Mouse (Mus musculus): ENCODE measurements around the gene Ackr1.

Gene Ackr1

DNA sequence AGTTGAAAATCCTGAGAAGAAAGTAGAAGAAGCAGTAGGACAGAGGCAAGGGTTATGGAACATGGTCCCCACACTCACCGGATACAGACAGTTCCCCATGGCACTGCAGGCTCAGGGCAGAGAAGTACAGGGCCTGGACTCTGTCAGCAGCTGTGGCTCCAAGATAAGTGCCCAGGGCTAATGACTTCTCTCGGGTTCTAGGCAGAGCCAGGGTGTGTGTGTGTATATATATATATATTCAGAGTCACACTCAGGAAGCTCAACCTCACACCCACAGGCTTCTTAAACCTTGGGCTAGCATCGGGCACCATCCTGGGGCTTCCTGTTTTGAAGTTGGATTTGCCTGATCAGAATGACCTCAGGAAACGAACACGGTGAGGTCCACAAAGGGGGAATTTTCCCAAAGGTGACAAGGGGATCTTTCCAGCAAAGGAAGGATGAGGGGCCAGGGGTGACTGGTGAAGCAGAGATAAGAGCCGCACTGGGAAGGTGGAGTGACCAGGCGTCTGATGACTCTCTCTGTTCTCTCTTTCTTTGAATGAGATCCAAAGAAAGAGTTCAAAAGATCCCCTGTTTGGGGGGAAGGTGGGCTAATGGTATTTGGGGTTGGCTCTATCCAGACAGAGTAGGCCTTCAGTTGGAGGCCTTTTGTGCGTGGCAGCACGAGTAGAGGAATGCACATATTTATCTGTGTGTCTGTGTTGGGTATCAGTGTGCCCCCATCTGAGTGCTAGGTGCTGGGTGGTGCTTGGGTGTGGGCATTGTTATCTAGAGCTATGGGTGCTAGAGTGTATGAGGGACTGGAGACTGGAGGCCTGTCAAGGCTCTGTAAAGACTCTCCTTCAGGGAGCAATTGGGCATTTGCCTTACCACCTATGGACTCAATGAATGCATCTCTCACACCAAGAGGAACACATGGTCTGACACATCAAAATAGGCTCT, at the start of gene Ackr1:
Ackr1 (minus strand) TSS at position 439 of the 942 bp plus-strand sequence.
- DNase-seq (ENCODE audit: low read depth, low spot score): no peak

GRCm38 (mm10) chr1:173381436-173381835, 47.9 kb upstream of the Ackr1 start:
- DNase-seq (ENCODE audit: low read depth, low spot score): no peak

- DNase-seq (ENCODE audit: low read depth, low spot score): peak; percentile 46
These were observed 44.0 kb upstream of the Ackr1 start for GRCm38 (mm10) chr1:173377380-173378112.

GRCm38 (mm10) chr1:173374020-173374419, 40.5 kb upstream of the Ackr1 start:
- DNase-seq (ENCODE audit: low read depth, low spot score): no peak

DNA sequence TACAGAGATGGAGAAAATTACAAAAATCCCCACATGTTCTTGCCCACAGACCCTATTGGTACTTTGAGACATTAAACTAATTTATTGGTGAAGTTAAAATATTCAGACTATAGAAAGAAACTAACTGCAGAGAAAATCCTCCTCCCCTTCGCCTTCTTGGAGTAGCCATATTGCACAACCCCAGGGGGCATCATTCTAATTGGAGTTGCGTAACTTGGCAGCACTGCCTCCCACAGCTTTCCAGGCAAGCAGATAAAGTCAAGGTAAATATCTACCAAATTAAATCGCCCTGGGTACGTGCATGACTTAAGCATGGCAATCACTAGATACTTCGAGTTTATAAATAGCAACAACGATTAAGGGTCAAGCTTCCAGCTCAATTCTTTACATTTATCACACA, 38.0 kb upstream of the Ackr1 start:
- DNase-seq (ENCODE audit: low read depth, low spot score): no peak

GRCm38 (mm10) chr1:173370456-173370855, 36.9 kb upstream of the Ackr1 start:
- DNase-seq (ENCODE audit: low read depth, low spot score): no peak

DNA sequence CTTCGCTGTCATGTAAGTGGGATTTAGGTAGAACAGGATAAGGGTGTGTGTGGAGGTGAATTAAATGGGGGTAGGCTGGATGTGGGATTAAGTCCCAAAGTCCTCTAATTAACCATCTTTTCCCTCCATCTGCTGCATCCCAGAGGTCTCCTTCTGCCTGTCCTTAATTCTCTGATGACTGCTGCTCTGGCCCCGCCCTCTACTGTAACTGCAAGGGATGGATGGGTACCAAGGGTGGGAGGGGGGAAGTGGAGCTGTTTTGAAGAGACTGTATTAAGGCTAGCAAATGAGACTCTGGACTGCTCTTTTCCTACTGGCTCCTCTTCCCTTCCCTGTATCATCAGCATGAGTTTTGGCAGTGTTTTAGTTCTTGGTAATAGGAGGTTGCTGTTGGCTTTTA, 36.1 kb upstream of the Ackr1 start:
- no peak for DNase-seq (ENCODE audit: low read depth, low spot score)

GRCm38 (mm10) chr1:173367356-173368046, 34.0 kb upstream of the Ackr1 start, which contains the start of gene Cadm3:
Cadm3 (minus strand) TSS chr1:173367695.
- DNase-seq (ENCODE audit: low read depth, low spot score): peak; percentile 31

DNA sequence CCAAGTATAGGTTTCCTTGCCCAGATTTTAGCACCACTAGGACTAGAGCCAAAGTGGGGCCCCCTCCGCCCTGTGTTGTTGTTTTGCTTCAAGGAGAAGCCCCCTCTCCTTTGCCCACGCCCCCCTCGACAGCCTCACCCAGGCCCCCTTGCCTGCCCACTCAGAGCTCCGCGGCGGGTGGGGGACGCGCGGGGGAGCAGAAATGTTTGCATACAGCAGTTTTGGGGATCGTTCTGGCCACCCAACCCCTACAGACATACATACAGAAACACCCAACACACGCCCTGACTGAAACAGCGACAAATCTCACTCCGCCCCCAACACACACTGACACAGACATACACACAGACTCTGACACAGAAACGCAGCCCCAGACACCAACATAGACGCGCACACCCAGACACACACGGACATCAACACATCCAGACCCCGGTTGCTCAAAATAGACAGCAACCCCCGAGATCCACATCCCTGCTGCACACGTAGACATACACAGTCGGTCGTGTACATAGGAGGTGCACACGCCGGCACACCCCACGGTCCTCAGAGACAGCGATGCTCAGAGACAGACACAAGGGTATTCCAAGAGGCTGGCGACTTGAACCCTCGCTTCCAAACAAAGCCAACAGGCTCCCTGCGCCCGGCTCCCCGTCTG, 33.3 kb upstream of the Ackr1 start:
- no peak for DNase-seq (ENCODE audit: low read depth, low spot score)

GRCm38 (mm10) chr1:173365970-173366409, 32.4 kb upstream of the Ackr1 start:
- DNase-seq (ENCODE audit: low read depth, low spot score): peak; percentile 2

- DNase-seq (ENCODE audit: low read depth, low spot score): no peak
These were observed 30.7 kb upstream of the Ackr1 start for GRCm38 (mm10) chr1:173364125-173364800.

GRCm38 (mm10) chr1:173363436-173363835, 29.9 kb upstream of the Ackr1 start:
- no peak for DNase-seq (ENCODE audit: low read depth, low spot score)

- DNase-seq (ENCODE audit: low read depth, low spot score): peak; percentile 81
These were observed 28.1 kb upstream of the Ackr1 start for GRCm38 (mm10) chr1:173361651-173362050.

- no peak for DNase-seq (ENCODE audit: low read depth, low spot score)
These were observed 26.2 kb upstream of the Ackr1 start for GRCm38 (mm10) chr1:173359590-173360290.

DNA sequence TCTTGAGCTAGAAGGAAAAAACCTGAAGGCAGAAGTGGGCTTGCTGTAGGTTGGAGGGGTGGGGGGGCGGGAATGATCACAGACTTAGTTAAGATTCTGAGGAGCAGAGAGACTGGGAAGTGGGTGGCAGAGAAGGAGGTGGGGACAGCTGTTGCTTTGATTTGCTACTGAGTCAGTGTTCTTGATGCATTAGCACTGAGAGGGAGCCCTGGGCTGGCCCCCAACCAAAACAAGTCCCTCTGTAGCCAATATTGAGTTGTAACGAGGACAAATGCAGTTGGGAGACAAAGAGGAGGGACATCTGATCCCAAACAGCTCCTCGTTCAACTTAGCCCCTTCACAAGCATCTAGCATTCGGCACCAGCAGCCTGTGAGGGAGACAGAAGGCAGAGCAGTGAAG, 24.2 kb upstream of the Ackr1 start:
- no peak for DNase-seq (ENCODE audit: low read depth, low spot score)

- DNase-seq (ENCODE audit: low read depth, low spot score): no peak
These were observed 23.1 kb upstream of the Ackr1 start for GRCm38 (mm10) chr1:173356699-173357098.

- DNase-seq (ENCODE audit: low read depth, low spot score): no peak
These were observed 21.7 kb upstream of the Ackr1 start for GRCm38 (mm10) chr1:173355107-173355846.

GRCm38 (mm10) chr1:173350372-173350957, 16.9 kb upstream of the Ackr1 start, which contains the start of gene Aim2:
Aim2 (plus strand) TSS chr1:173350879.
- DNase-seq (ENCODE audit: low read depth, low spot score): peak; percentile 15

DNA sequence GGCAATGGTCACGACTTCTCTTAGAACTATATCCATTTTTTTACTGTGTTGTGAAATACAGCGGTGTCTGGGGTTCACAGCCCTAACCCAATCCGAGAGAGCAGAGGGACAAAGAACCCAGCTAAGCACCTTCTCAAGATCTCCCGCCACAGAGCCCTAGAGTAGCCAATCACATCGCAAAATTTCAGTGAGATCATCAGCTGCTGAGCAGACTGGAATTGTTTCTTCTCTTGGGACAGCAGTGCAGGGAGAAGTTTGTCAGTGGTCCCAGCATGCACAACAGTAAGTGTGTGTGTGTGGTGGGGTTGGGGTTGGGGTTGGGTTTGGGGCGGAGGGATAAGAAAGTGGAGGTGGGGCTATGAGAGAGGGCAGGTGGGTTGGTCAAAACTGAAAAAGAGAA, 16.4 kb upstream of the Ackr1 start:
- DNase-seq (ENCODE audit: low read depth, low spot score): peak; percentile 83

All from R1 (cell line).